Mouse (Mus musculus) kidney, adult 2 months (tissue): ENCODE results near the gene Celsr1. TPM values are rescaled to one million over a fixed set of nuclear protein-coding genes. Genes with fewer than 3 reads are reported as not detected.

Source experiments
- DNase-seq: peaks from one replicate; pipeline ENCODE4 v3.0.0; 2021
- H3K27ac ChIP-seq: fragments of 200-500 bp; 2 replicates; pipeline ENCODE4 v1.5.1; 2012; ENCODE audit warnings: low read depth, low read length, control low read depth, inconsistent platforms; ENCODE audit not compliant: insufficient read depth
- H3K27me3 ChIP-seq: fragments of 200-500 bp; replicated peaks from 2 replicates; pipeline ENCODE4 v1.6.1; 2012; ENCODE audit warnings: mild to moderate bottlenecking, moderate library complexity, low read length, inconsistent platforms; ENCODE audit not compliant: control insufficient read depth, insufficient read depth
- H3K36me3 ChIP-seq: fragments of 200-500 bp; 2 replicates; pipeline ENCODE4 v1.6.1; 2012; ENCODE audit warnings: mild to moderate bottlenecking, moderate library complexity, low read length, inconsistent platforms; ENCODE audit not compliant: control insufficient read depth, insufficient read depth
- H3K4me1 ChIP-seq: fragments of 200-500 bp; 2 replicates; pipeline ENCODE4 v1.6.1; 2011; ENCODE audit warnings: low read length; ENCODE audit not compliant: control insufficient read depth, insufficient read depth
- H3K4me3 ChIP-seq: fragments of 200-500 bp; 2 replicates; pipeline ENCODE4 v1.5.1; 2011; ENCODE audit warnings: mild to moderate bottlenecking, low read depth, low read length, control low read depth; ENCODE audit not compliant: insufficient read depth
- CTCF ChIP-seq: fragments of 200-500 bp; conservative IDR thresholded peaks from 2 replicates; pipeline ENCODE4 v1.5.1; 2011; ENCODE audit warnings: low read depth, mild to moderate bottlenecking, control low read depth, low read length, moderate library complexity, mixed read lengths; ENCODE audit not compliant: insufficient read depth, insufficient read length
- POLR2A ChIP-seq: fragments of 200-500 bp; IDR thresholded peaks from one replicate; pipeline ENCODE4 v1.6.1; 2011; ENCODE audit warnings: low read depth, low read length, control low read depth
- WGBS: fragments of 180-500 bp; shearing (Covaris S2); methylation state at CpG from one replicate; pipeline ENCODE4 v1.1.7; 2018; 5-methylcytosine and 5-hydroxymethylcytosine counted together
- polyA plus RNA-seq: library from polyadenylated mRNA; depleted of rRNA; stranded (reverse); fragments of >200 nt; gene quantifications from 2 replicates; pipeline ENCODE4 v1.2.3, GENCODE M21; 2012; rRNA removed

Gene Celsr1
- 12.4 and 16.8 TPM in 2 replicates for polyA plus RNA-seq

GRCm38 (mm10) chr15:86033191-86033841 lies at the start of gene Celsr1:
Gene Celsr1, minus strand, starts transcription at chr15:86033777.
- WGBS: under 1% methylated on average over 80 of the region's 80 CpGs
- Histone ChIP-seq H3K36me3 (no peaks in the 10 kb centered on the region), H3K27ac (peak within 1 kb of the TSS; percentile 66), H3K4me3 (peak within 1 kb of the TSS; percentile 58), H3K27me3 (no peaks in the 10 kb centered on the region), H3K4me1 (peaks cover 11% of the 10 kb centered on the region; the same call in 1 of the 2 replicates)
- DNase-seq: peak; percentile 43
- no peak for TF ChIP-seq POLR2A
- no peak for TF ChIP-seq CTCF

GRCm38 (mm10) chr15:86083261-86083741 lies 49.7 kb upstream of the Celsr1 start:
- H3K4me3 ChIP-seq: no peak overlapping the region
- H3K4me1 ChIP-seq: peaks cover 51% of the 10 kb centered on the region
- H3K27ac ChIP-seq: 0 out of 2 replicates have a peak overlapping the region, but pooled peaks have one; percentile 1

GRCm38 (mm10) chr15:86082551-86082961 lies 49.0 kb upstream of the Celsr1 start:
- no peaks in the 10 kb centered on the region for H3K36me3 ChIP-seq
- no peak overlapping the region for H3K27ac ChIP-seq
- H3K4me3 ChIP-seq: no peak overlapping the region
- no peak for TF ChIP-seq CTCF
- TF ChIP-seq POLR2A: no peak
- peaks cover 55% of the 10 kb centered on the region for H3K4me1 ChIP-seq
- no peak for DNase-seq
- H3K27me3 ChIP-seq: no peaks in the 10 kb centered on the region
- WGBS: 70% methylated on average over 11 of the region's 11 CpGs

More at GRCm38 (mm10) chr15:86083261-86083741, 49.7 kb upstream of the Celsr1 start:
- 23% methylated on average over 6 of the region's 6 CpGs for WGBS
- no peaks in the 10 kb centered on the region for H3K36me3 ChIP-seq
- no peaks in the 10 kb centered on the region for H3K27me3 ChIP-seq
- no peak for TF ChIP-seq CTCF
- no peak for TF ChIP-seq POLR2A
- DNase-seq: peak; percentile 48

GRCm38 (mm10) chr15:86081654-86082053 lies 48.1 kb upstream of the Celsr1 start:
- Histone ChIP-seq H3K4me3 (no peak overlapping the region), H3K27me3 (no peaks in the 10 kb centered on the region), H3K27ac (no peak overlapping the region), H3K36me3 (no peaks in the 10 kb centered on the region), H3K4me1 (peaks cover 54% of the 10 kb centered on the region)
- TF ChIP-seq CTCF (no peak), POLR2A (no peak)
- WGBS: 56% methylated on average over 12 of the region's 12 CpGs
- peak; percentile 32 for DNase-seq

- Histone ChIP-seq H3K27me3 (no peaks in the 10 kb centered on the region), H3K36me3 (no peaks in the 10 kb centered on the region), H3K4me3 (no peak overlapping the region), H3K27ac (0 out of 2 replicates have a peak overlapping the region, but pooled peaks have one; percentile 11), H3K4me1 (peaks cover 47% of the 10 kb centered on the region)
- TF ChIP-seq POLR2A (no peak), CTCF (no peak)
- DNase-seq: no peak
- 95% methylated on average over 1 of the region's 1 CpGs for WGBS
Observed at GRCm38 (mm10) chr15:86080408-86080807, 46.8 kb upstream of the Celsr1 start.

GRCm38 (mm10) chr15:86079876-86080275 lies 46.3 kb upstream of the Celsr1 start:
- H3K36me3 ChIP-seq: no peaks in the 10 kb centered on the region
- peak; percentile 89 for DNase-seq
- no peak overlapping the region for H3K4me3 ChIP-seq
- 29% methylated on average over 4 of the region's 4 CpGs for WGBS
- H3K27me3 ChIP-seq: no peaks in the 10 kb centered on the region
- TF ChIP-seq POLR2A (no peak), CTCF (no peak)
- peak overlapping the region; percentile 70 for H3K27ac ChIP-seq
- H3K4me1 ChIP-seq: peaks cover 42% of the 10 kb centered on the region

- TF ChIP-seq POLR2A (no peak), CTCF (no peak)
- WGBS: 60% methylated on average over 5 of the region's 5 CpGs
- Histone ChIP-seq H3K27me3 (no peaks in the 10 kb centered on the region), H3K4me1 (peaks cover 39% of the 10 kb centered on the region), H3K4me3 (no peak overlapping the region), H3K36me3 (no peaks in the 10 kb centered on the region), H3K27ac (peak overlapping the region; percentile 70)
- peak; percentile 43 for DNase-seq
Observed at GRCm38 (mm10) chr15:86079467-86079866, 45.9 kb upstream of the Celsr1 start.
